9 mouse cellular contexts compared by ENCODE assay signal in genomic region chr14:31433126-31433525, GRCm38 (mm10). TPM values are rescaled to one million over a fixed set of nuclear protein-coding genes. Genes with fewer than 3 reads are reported as not detected.
DNase-seq lines count a peak whose midpoint lies in the region; ATAC-seq and TF ChIP-seq lines count a peak whose summit lies in the region.
"Had no signal": no experiment of that assay in that cellular context is flagged by ENCODE, and none has a peak within 500 bp of the region (broad histone marks: within the 10 kb centered on the region; RNA-seq: fewer than 3 reads in every experiment).

No protein-coding gene starts in this region.

- peak overlapping the region; percentile 37 for H3K9ac ChIP-seq in liver, adult 2 months (ENCODE audit: low read depth, low read length)
- no peak overlapping the region for H3K9ac ChIP-seq in forebrain, embryonic 15.5 days (replicated peaks)
- H3K9ac ChIP-seq in liver, postnatal 0 days (replicated peaks): peak overlapping the region; percentile 38; the same call in 1 of the 2 replicates

- DNase-seq in cerebellum, adult 2 months: no peak
- no peak for DNase-seq in cerebellum, postnatal 36 days
- peak; percentile 46 for DNase-seq in liver, adult 2 months (ENCODE audit: extremely low read depth, low read depth, low spot score)
- no peak for DNase-seq in liver
- no peak for DNase-seq in liver, postnatal 0 days
- DNase-seq in c-Kit-positive CD71-positive TER-119-positive erythroid progenitor cells, embryonic 14.5 days (ENCODE audit: low spot score): no peak
- DNase-seq in lung, postnatal 25 days (ENCODE audit: low spot score): no peak
- DNase-seq: layer of hippocampus, postnatal 36 days had no signal

- TF ChIP-seq POLR2A in cerebellum, adult 2 months (IDR thresholded peaks at IDR 0.05; ENCODE audit: borderline replicate concordance, insufficient read depth, low read length): no peak
- TF ChIP-seq POLR2A in liver, adult 2 months (IDR thresholded peaks at IDR 0.05; ENCODE audit: extremely low read depth, insufficient read depth, low read length): no peak

- no peak for ATAC-seq in forebrain, embryonic 15.5 days (replicated peaks)
- ATAC-seq in liver, postnatal 0 days: no peak

- H3K27me3 ChIP-seq in cerebellum, adult 2 months (ENCODE audit: control insufficient read depth, insufficient read depth, low read length): no peaks in the 10 kb centered on the region
- H3K27me3 ChIP-seq in liver, adult 2 months (ENCODE audit: control insufficient read depth, insufficient read depth, low read length): no peaks in the 10 kb centered on the region
- no peaks in the 10 kb centered on the region for H3K27me3 ChIP-seq in forebrain, embryonic 15.5 days
- 0 out of 2 replicates have a peak, but pooled peaks cover 7% of the 10 kb centered on the region for H3K27me3 ChIP-seq in liver, postnatal 0 days (ENCODE audit: insufficient read depth, low read length)

- peaks cover 27% of the 10 kb centered on the region for H3K4me1 ChIP-seq in cerebellum, adult 2 months (ENCODE audit: control insufficient read depth, insufficient read depth, low read length)
- peaks cover 43% of the 10 kb centered on the region for H3K4me1 ChIP-seq in liver, adult 2 months (ENCODE audit: control insufficient read depth, insufficient read depth, low read length)
- H3K4me1 ChIP-seq in forebrain, embryonic 15.5 days: peaks cover 40% of the 10 kb centered on the region
- peaks cover 57% of the 10 kb centered on the region for H3K4me1 ChIP-seq in liver, postnatal 0 days (ENCODE audit: insufficient read depth)

- H3K36me3 ChIP-seq in liver, adult 2 months (ENCODE audit: control insufficient read depth, insufficient read depth, low read length): no peaks in the 10 kb centered on the region; the same call in 1 of the 2 replicates
- H3K36me3 ChIP-seq in forebrain, embryonic 15.5 days: no peaks in the 10 kb centered on the region
- peaks cover 4% of the 10 kb centered on the region for H3K36me3 ChIP-seq in liver, postnatal 0 days (replicated peaks; ENCODE audit: insufficient read depth, low read length)

- TF ChIP-seq EP300 in liver, postnatal 0 days (IDR thresholded peaks at IDR 0.05; ENCODE audit: low read depth): no peak

- 69% methylated on average over 5 of the region's 5 CpGs for WGBS in cerebellum, adult 2 months
- WGBS in liver, adult 2 months: 13% methylated on average over 5 of the region's 5 CpGs
- WGBS in forebrain, embryonic 15.5 days: 82% methylated on average over 5 of the region's 5 CpGs
- WGBS in liver, postnatal 0 days (ENCODE audit: insufficient replicate concordance): 32% methylated on average over 5 of the region's 5 CpGs

- TF ChIP-seq CTCF in cerebellum, adult 2 months (IDR thresholded peaks at IDR 0.05; ENCODE audit: borderline replicate concordance, insufficient read depth, low read depth, low read length): no peak
- no peak for TF ChIP-seq CTCF in liver, adult 2 months (IDR thresholded peaks at IDR 0.05; ENCODE audit: low read depth, low read length)
- TF ChIP-seq CTCF in liver, postnatal 0 days (IDR thresholded peaks at IDR 0.05; ENCODE audit: low read depth): no peak

- H3K4me2 ChIP-seq in forebrain, embryonic 15.5 days (replicated peaks): 0 out of 2 replicates have a peak overlapping the region, but pooled peaks have one; percentile 79
- peak overlapping the region; percentile 85 for H3K4me2 ChIP-seq in liver, postnatal 0 days (ENCODE audit: low read depth, low read length)

- peaks cover 12% of the 10 kb centered on the region; the same call in 1 of the 2 replicates for H3K79me2 ChIP-seq in liver, adult 2 months (ENCODE audit: control insufficient read depth, insufficient read depth, low read length)

- H3K27ac ChIP-seq in cerebellum, adult 2 months (ENCODE audit: insufficient read depth, low read length): no peak overlapping the region
- peak overlapping the region; percentile 97 for H3K27ac ChIP-seq in liver, adult 2 months (replicated peaks; ENCODE audit: insufficient read depth, low read depth, low read length)
- H3K27ac ChIP-seq in forebrain, embryonic 15.5 days (replicated peaks): no peak overlapping the region
- peak overlapping the region; percentile 82 for H3K27ac ChIP-seq in liver, postnatal 0 days (ENCODE audit: low read depth)

- H3K4me3 ChIP-seq in cerebellum, adult 2 months (replicated peaks; ENCODE audit: insufficient read depth, low read depth, low read length): peak overlapping the region; percentile 4
- H3K4me3 ChIP-seq in liver, adult 2 months (ENCODE audit: insufficient read depth, low read depth, low read length): no peak overlapping the region
- H3K4me3 ChIP-seq in forebrain, embryonic 15.5 days: no peak overlapping the region; the same call in 1 of the 2 replicates
- H3K4me3 ChIP-seq in liver, postnatal 0 days (ENCODE audit: low read depth, low read length): peak overlapping the region; percentile 82; the same call in 1 of the 2 replicates

- no peaks in the 10 kb centered on the region for H3K9me3 ChIP-seq in forebrain, embryonic 15.5 days
- no peaks in the 10 kb centered on the region for H3K9me3 ChIP-seq in liver, postnatal 0 days (ENCODE audit: low read length)

RNA-seq across cellular contexts. Expression of gene Sh3bp5, which starts 2.8 kb away (rescaled TPM):
- polyA plus RNA-seq in cerebellum, adult 2 months (2012; rRNA removed): 72.9 and 77.1 TPM in 2 replicates
- total RNA-seq in liver, adult 2 months (2014; rRNA removed): 37.1 and 37.7 TPM in 2 replicates
- polyA plus RNA-seq in liver, adult 2 months (2012; rRNA removed): 22.6 and 26.1 TPM in 2 replicates
- 111 and 115 TPM in 2 replicates for polyA plus RNA-seq in forebrain, embryonic 15.5 days (2015; fragmentation: Nextera tagmentation; extraction: Ambion mirVana)
- polyA plus RNA-seq in liver, postnatal 0 days (2015; fragmentation: Nextera tagmentation; extraction: Ambion mirVana): 29.7 and 31.8 TPM in 2 replicates

Comparison
In these comparisons a context has a peak if more than half of its experiments do, and no peak if none do; other contexts are left out.
1. H3K4me3 ChIP-seq: peak in cerebellum, adult 2 months (single experiment) and liver, postnatal 0 days (single experiment); none in liver, adult 2 months (single experiment) and forebrain, embryonic 15.5 days (single experiment).
2. H3K27ac ChIP-seq: peak in liver, adult 2 months (single experiment) and liver, postnatal 0 days (single experiment); none in cerebellum, adult 2 months (single experiment) and forebrain, embryonic 15.5 days (single experiment).